Mouse (Mus musculus): ENCODE data around the gene Crebl2. TPM values are rescaled to one million over a fixed set of nuclear protein-coding genes. Genes with fewer than 3 reads are reported as not detected.
A peak's percentile ranks its signal among the peaks of the same experiment; 100 is the strongest.

The Crebl2 gene
- total and polyA plus RNA-seq, 2 experiments from 2014 or later, result 2.0 to 14.5 TPM

DNA sequence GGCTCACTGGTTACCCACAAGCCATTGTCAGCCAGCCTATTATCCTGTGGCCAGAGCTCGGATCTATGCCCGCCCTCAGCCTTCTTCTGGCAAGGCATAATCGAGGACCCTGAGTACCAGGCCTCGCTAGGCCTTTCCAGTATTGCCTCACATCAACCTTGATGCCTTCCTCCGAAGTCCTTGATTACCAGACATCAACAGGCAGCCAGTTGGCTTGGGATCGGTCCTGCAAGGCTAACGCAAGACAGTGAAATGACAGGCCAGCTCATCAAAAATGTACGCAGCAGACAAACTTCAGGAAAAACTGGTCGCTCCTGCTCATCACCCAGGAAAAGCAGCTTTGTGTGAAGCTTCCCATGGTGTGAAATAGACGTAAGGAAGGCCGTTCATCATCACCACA is 22.2 kb upstream of the Crebl2 start:
- no peaks in the 10 kb centered on the region for H3K4me1 ChIP-seq (ENCODE audit: control insufficient read depth, insufficient read depth)
- H3K36me3 ChIP-seq (replicated peaks; ENCODE audit: control insufficient read depth, insufficient read depth, low read length), result no peaks in the 10 kb centered on the region
- no peak overlapping the region for H3K4me2 ChIP-seq (ENCODE audit: low read depth, low read length)
- no peaks in the 10 kb centered on the region for H3K9me3 ChIP-seq (replicated peaks; ENCODE audit: control insufficient read depth, low read length)
- DNase-seq (ENCODE audit: low spot score), result no peak
- WGBS, result 91% methylated on average over 11 of the region's 11 CpGs
- H3K4me3 ChIP-seq (ENCODE audit: low read depth, low read length), result no peak overlapping the region
- no peak overlapping the region for H3K27ac ChIP-seq (ENCODE audit: low read depth)
- no peak overlapping the region for H3K9ac ChIP-seq (replicated peaks; ENCODE audit: low read depth, low read length)
- ATAC-seq (ENCODE audit: insufficient read depth, low read depth), result no peak
- no peaks in the 10 kb centered on the region for H3K27me3 ChIP-seq (ENCODE audit: control insufficient read depth, insufficient read depth, low read length)
- TF ChIP-seq CTCF (IDR thresholded peaks at IDR 0.05; ENCODE audit: low read depth) (no peak), EP300 (IDR thresholded peaks at IDR 0.05; ENCODE audit: low read depth) (no peak)

DNA sequence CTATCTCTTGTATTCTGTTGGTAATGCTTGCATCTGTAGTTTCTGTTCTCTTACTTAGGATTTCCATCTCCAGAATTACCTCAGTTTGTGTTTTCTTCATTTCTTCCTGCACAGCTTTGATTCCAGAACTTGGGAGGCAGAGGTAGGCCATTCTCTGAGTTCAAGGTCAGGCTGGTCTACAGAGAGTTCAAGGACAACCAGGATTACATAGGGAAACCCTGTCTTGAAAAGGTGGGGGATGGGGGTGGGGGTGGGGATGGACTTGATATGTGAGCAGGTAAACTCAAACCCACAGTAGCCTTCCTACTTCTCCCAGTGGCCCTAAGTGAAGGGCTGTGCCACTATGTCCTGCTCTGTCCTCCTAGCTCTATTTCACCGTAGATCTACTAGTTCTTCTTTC is 16.9 kb upstream of the Crebl2 start:
- Histone ChIP-seq H3K9ac (replicated peaks; ENCODE audit: low read depth, low read length) (no peak overlapping the region), H3K4me3 (ENCODE audit: low read depth, low read length) (no peak overlapping the region)
- no peak for ATAC-seq (ENCODE audit: insufficient read depth, low read depth)

DNA sequence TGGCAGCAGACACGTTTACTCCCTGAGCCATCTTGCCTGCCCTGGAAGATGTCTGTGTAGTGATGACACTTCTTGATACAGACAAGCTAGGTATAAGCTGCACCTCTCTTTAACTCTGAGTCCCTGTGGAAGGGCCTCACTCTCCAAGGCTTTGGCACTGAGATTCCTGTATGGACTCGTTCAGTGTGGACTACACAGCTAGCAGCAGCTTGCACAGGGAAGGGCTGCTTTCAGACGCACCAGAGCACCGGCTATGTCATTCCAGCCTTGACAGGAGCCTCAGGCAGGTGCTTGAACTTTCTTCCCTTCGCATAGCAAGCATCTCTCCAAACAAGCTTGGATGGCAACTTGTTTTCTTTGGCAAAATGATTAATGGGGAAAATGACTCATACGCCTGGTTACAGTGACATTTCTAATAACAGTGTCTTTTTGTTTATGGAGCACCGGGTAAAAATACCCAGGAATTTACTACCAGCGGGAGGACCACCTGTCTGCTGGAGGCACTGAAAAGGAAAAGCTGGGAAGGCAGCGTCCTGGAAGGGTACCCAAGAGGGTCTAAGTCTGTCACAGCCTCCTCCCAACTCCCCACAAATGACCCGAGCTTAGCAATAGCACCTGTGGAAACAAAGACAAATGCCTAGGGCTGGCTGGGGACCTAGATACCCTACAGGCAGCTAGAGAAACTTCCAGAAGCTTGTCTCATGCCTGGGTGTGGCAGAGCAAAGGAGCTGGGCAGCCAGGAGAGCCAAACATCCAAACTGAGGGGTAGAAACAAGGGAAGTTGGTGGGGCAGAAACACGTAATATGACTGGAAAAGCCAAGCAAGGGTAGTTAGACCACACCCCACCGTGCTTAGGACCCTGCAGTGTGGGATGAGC is 12.7 kb upstream of the Crebl2 start:
- DNase-seq (ENCODE audit: low spot score), result no peak
- Histone ChIP-seq H3K4me3 (ENCODE audit: low read depth, low read length) (no peak overlapping the region), H3K27me3 (ENCODE audit: control insufficient read depth, insufficient read depth, low read length) (no peaks in the 10 kb centered on the region), H3K36me3 (replicated peaks; ENCODE audit: control insufficient read depth, insufficient read depth, low read length) (no peaks in the 10 kb centered on the region), H3K9ac (replicated peaks; ENCODE audit: low read depth, low read length) (no peak overlapping the region), H3K27ac (ENCODE audit: low read depth) (no peak overlapping the region), H3K9me3 (replicated peaks; ENCODE audit: control insufficient read depth, low read length) (no peaks in the 10 kb centered on the region), H3K4me1 (ENCODE audit: control insufficient read depth, insufficient read depth) (no peaks in the 10 kb centered on the region), H3K4me2 (ENCODE audit: low read depth, low read length) (no peak overlapping the region)
- WGBS, result 47% methylated on average over 12 of the region's 12 CpGs
- no peak for ATAC-seq (ENCODE audit: insufficient read depth, low read depth)
- no peak for TF ChIP-seq CTCF (IDR thresholded peaks at IDR 0.05; ENCODE audit: low read depth)
- no peak for TF ChIP-seq EP300 (IDR thresholded peaks at IDR 0.05; ENCODE audit: low read depth)

More for the DNA sequence above, 16.9 kb upstream of the Crebl2 start:
- Histone ChIP-seq H3K4me1 (ENCODE audit: control insufficient read depth, insufficient read depth) (no peaks in the 10 kb centered on the region), H3K9me3 (replicated peaks; ENCODE audit: control insufficient read depth, low read length) (no peaks in the 10 kb centered on the region), H3K4me2 (ENCODE audit: low read depth, low read length) (no peak overlapping the region), H3K27me3 (ENCODE audit: control insufficient read depth, insufficient read depth, low read length) (no peaks in the 10 kb centered on the region), H3K36me3 (replicated peaks; ENCODE audit: control insufficient read depth, insufficient read depth, low read length) (no peaks in the 10 kb centered on the region), H3K27ac (ENCODE audit: low read depth) (no peak overlapping the region)
- no peak for TF ChIP-seq EP300 (IDR thresholded peaks at IDR 0.05; ENCODE audit: low read depth)
- TF ChIP-seq CTCF (IDR thresholded peaks at IDR 0.05; ENCODE audit: low read depth), result no peak
- no peak for DNase-seq (ENCODE audit: low spot score)
- WGBS, result 57% methylated on average over 1 of the region's 1 CpGs

DNA sequence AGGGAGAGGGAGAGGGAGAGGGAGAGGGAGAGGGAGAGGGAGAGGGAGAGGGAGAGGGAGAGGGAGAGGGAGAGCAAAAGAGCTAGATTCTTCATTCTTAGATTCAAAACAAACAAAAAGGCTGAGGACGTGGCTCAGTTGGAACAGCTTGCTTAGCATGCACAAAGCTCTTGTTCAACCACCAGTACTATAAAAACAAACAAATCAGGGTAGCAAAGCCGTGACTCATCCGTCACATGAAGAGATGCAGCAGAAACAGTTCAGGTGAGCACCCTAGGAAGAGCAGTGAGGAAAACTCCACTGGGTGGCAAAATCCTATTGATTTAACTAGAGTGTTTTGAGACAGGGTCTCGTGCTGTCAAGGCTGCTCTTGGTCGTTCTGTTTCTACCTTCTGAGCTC is 10.2 kb upstream of the Crebl2 start:
- whole genome bisulfite sequencing, result 60% methylated on average over 5 of the region's 5 CpGs
- DNase-seq (ENCODE audit: low spot score) (no peak), ATAC-seq (ENCODE audit: insufficient read depth, low read depth) (no peak)
- Histone ChIP-seq H3K4me3 (ENCODE audit: low read depth, low read length) (no peak overlapping the region), H3K4me2 (ENCODE audit: low read depth, low read length) (no peak overlapping the region), H3K9me3 (replicated peaks; ENCODE audit: control insufficient read depth, low read length) (no peaks in the 10 kb centered on the region), H3K27me3 (ENCODE audit: control insufficient read depth, insufficient read depth, low read length) (no peaks in the 10 kb centered on the region), H3K9ac (replicated peaks; ENCODE audit: low read depth, low read length) (no peak overlapping the region), H3K4me1 (ENCODE audit: control insufficient read depth, insufficient read depth) (no peaks in the 10 kb centered on the region), H3K36me3 (replicated peaks; ENCODE audit: control insufficient read depth, insufficient read depth, low read length) (no peaks in the 10 kb centered on the region), H3K27ac (ENCODE audit: low read depth) (no peak overlapping the region)
- TF ChIP-seq CTCF (IDR thresholded peaks at IDR 0.05; ENCODE audit: low read depth) (no peak), EP300 (IDR thresholded peaks at IDR 0.05; ENCODE audit: low read depth) (no peak)

DNA sequence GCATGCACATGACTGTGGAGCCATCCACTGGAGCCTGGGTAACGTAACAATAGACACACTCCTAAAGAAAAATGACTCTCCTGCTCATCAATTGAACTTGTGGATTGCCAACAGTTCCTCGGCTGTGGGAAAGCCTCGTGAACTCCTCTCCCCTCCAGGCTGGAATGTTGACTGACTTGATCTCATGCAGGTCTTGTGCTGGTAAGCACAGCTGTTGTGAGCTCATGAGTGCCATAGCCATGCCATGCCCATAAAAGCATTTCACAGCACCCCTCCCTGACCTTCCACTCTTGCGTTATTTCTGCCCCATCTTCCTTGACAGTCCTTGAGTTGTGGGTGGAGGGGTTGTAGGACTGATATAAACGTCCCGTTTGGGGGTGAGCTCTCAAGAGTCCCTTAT is 9.5 kb upstream of the Crebl2 start:
- Histone ChIP-seq H3K4me2 (ENCODE audit: low read depth, low read length) (no peak overlapping the region), H3K4me1 (ENCODE audit: control insufficient read depth, insufficient read depth) (no peaks in the 10 kb centered on the region), H3K36me3 (replicated peaks; ENCODE audit: control insufficient read depth, insufficient read depth, low read length) (no peaks in the 10 kb centered on the region), H3K27ac (ENCODE audit: low read depth) (no peak overlapping the region), H3K4me3 (ENCODE audit: low read depth, low read length) (no peak overlapping the region), H3K9ac (replicated peaks; ENCODE audit: low read depth, low read length) (no peak overlapping the region), H3K9me3 (replicated peaks; ENCODE audit: control insufficient read depth, low read length) (no peaks in the 10 kb centered on the region), H3K27me3 (ENCODE audit: control insufficient read depth, insufficient read depth, low read length) (no peaks in the 10 kb centered on the region)
- TF ChIP-seq CTCF (IDR thresholded peaks at IDR 0.05; ENCODE audit: low read depth), result no peak
- no peak for TF ChIP-seq EP300 (IDR thresholded peaks at IDR 0.05; ENCODE audit: low read depth)
- WGBS, result 41% methylated on average over 6 of the region's 6 CpGs
- no peak for ATAC-seq (ENCODE audit: insufficient read depth, low read depth)
- DNase-seq (ENCODE audit: low spot score), result no peak

DNA sequence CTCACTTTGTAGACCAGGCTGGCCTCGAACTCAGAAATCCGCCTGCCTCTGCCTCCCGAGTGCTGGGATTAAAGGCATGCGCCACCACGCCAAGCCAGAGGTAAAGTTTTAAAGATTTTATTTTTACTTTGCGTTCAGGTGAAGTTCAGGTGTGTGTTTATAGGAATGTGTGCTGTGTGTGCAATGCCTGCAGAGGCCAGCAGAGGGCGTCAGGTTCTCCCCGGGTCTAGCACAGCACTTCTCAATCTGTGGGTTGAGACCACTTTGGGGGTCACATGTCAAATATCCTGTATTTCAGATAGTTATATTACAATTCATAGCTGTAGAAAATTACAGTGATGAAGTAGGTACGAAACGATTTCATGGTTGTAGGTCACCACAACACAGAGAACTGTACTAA is 7.1 kb upstream of the Crebl2 start:
- H3K27me3 ChIP-seq (ENCODE audit: control insufficient read depth, insufficient read depth, low read length), result no peaks in the 10 kb centered on the region
- H3K27ac ChIP-seq (ENCODE audit: low read depth), result no peak overlapping the region
- H3K4me3 ChIP-seq (ENCODE audit: low read depth, low read length), result no peak overlapping the region
- no peaks in the 10 kb centered on the region for H3K36me3 ChIP-seq (replicated peaks; ENCODE audit: control insufficient read depth, insufficient read depth, low read length)
- H3K4me1 ChIP-seq (ENCODE audit: control insufficient read depth, insufficient read depth), result no peaks in the 10 kb centered on the region
- ATAC-seq (ENCODE audit: insufficient read depth, low read depth), result no peak
- no peak for DNase-seq (ENCODE audit: low spot score)
- no peak for TF ChIP-seq EP300 (IDR thresholded peaks at IDR 0.05; ENCODE audit: low read depth)
- peak; percentile 38; the same call in 1 of the 2 replicates for TF ChIP-seq CTCF (IDR thresholded peaks at IDR 0.05; ENCODE audit: low read depth)
- no peak overlapping the region for H3K9ac ChIP-seq (replicated peaks; ENCODE audit: low read depth, low read length)
- no peak overlapping the region for H3K4me2 ChIP-seq (ENCODE audit: low read depth, low read length)
- 68% methylated on average over 10 of the region's 10 CpGs for WGBS
- H3K9me3 ChIP-seq (replicated peaks; ENCODE audit: control insufficient read depth, low read length), result no peaks in the 10 kb centered on the region
